Mouse (Mus musculus): ENCODE data around the gene Mbd6. TPM values are rescaled to one million over a fixed set of nuclear protein-coding genes. Genes with fewer than 3 reads are reported as not detected.

The Mbd6 gene
- polyA plus RNA-seq, 1 experiment from 2014 or later = 5.7 TPM

DNA sequence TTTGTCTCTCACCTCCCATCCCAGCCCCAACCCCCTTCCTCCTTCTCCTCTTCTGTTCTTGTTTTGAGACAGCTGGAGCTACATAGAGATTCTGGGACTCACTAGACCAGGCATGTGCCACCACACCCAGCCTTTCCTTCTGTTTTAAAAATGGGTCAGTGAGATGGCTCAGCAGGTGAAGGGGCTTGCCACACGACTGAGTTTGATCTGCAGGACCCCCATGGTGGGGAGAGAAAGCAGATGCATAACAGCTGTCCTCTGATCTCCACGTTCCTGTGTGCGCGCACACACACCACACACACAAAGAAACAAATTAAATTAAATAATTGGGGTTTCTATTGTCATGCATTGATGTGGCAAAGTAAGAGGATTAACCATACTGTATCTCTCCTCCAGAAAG, 23.8 kb downstream of the Mbd6 start:
- WGBS (ENCODE audit: insufficient replicate concordance) = 68% methylated on average over 4 of the region's 4 CpGs

GRCm38 (mm10) chr10:127264336-127264735, 24.5 kb downstream of the Mbd6 start:
- Histone ChIP-seq H3K27me3 (ENCODE audit: control insufficient read depth, insufficient read depth, low read depth, low read length) (peaks cover 28% of the 10 kb centered on the region), H3K9ac (ENCODE audit: low read depth, low read length) (no peak overlapping the region), H3K9me3 (replicated peaks; ENCODE audit: control insufficient read depth, low read length) (no peaks in the 10 kb centered on the region), H3K36me3 (ENCODE audit: control insufficient read depth, insufficient read depth) (peaks cover 3% of the 10 kb centered on the region; the same call in 1 of the 2 replicates), H3K4me2 (ENCODE audit: low read depth, low read length) (no peak overlapping the region), H3K4me1 (ENCODE audit: control insufficient read depth, low read depth, low read length) (peaks cover 21% of the 10 kb centered on the region), H3K27ac (ENCODE audit: low read length) (no peak overlapping the region), H3K4me3 (ENCODE audit: low read depth, low read length) (no peak overlapping the region)
- ATAC-seq (ENCODE audit: low read depth) = no peak
- 69% methylated on average over 8 of the region's 8 CpGs for WGBS (ENCODE audit: insufficient replicate concordance)

More for the DNA sequence above, 23.8 kb downstream of the Mbd6 start:
- no peak overlapping the region for H3K9ac ChIP-seq (ENCODE audit: low read depth, low read length)
- H3K27ac ChIP-seq (ENCODE audit: low read length) = no peak overlapping the region
- no peaks in the 10 kb centered on the region for H3K9me3 ChIP-seq (replicated peaks; ENCODE audit: control insufficient read depth, low read length)
- H3K36me3 ChIP-seq (ENCODE audit: control insufficient read depth, insufficient read depth) = peaks cover 3% of the 10 kb centered on the region; the same call in 1 of the 2 replicates
- peaks cover 28% of the 10 kb centered on the region for H3K27me3 ChIP-seq (ENCODE audit: control insufficient read depth, insufficient read depth, low read depth, low read length)
- no peak for ATAC-seq (ENCODE audit: low read depth)
- H3K4me1 ChIP-seq (ENCODE audit: control insufficient read depth, low read depth, low read length) = peaks cover 23% of the 10 kb centered on the region
- no peak overlapping the region for H3K4me3 ChIP-seq (ENCODE audit: low read depth, low read length)
- no peak overlapping the region for H3K4me2 ChIP-seq (ENCODE audit: low read depth, low read length)

DNA sequence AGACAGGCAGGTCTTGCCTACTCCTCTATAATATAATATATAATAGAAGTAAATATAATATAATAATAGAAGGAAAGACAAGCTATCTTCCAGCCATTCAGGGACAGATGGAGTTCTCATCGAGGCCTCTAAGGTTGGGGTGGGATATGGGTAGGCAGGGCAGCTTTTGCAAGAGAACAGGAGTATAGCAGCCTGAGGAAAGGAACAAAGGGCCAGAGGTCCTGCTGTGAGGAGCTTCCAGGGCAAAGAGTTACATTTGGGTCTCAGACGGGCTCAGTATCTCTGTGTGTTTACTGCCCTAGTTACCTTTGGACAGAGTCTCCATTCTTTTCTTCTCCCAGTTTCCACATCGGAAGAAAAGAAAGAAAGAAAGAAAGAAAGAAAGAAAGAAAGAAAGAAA, 25.2 kb downstream of the Mbd6 start:
- H3K4me3 ChIP-seq (ENCODE audit: low read depth, low read length) = no peak overlapping the region
- H3K4me1 ChIP-seq (ENCODE audit: control insufficient read depth, low read depth, low read length) = peaks cover 20% of the 10 kb centered on the region
- WGBS (ENCODE audit: insufficient replicate concordance) = 56% methylated on average over 3 of the region's 3 CpGs
- H3K27me3 ChIP-seq (ENCODE audit: control insufficient read depth, insufficient read depth, low read depth, low read length) = peaks cover 28% of the 10 kb centered on the region
- H3K36me3 ChIP-seq (ENCODE audit: control insufficient read depth, insufficient read depth) = peaks cover 3% of the 10 kb centered on the region; the same call in 1 of the 2 replicates
- H3K9me3 ChIP-seq (replicated peaks; ENCODE audit: control insufficient read depth, low read length) = no peaks in the 10 kb centered on the region
- ATAC-seq (ENCODE audit: low read depth) = no peak
- H3K27ac ChIP-seq (ENCODE audit: low read length) = no peak overlapping the region
- H3K4me2 ChIP-seq (ENCODE audit: low read depth, low read length) = no peak overlapping the region
- no peak overlapping the region for H3K9ac ChIP-seq (ENCODE audit: low read depth, low read length)

GRCm38 (mm10) chr10:127262548-127263398, 26.0 kb downstream of the Mbd6 start, which contains the start of gene Kif5a:
Gene Kif5a, minus strand, starts transcription at chr10:127263348.
- peaks cover 13% of the 10 kb centered on the region for H3K4me1 ChIP-seq (ENCODE audit: control insufficient read depth, low read depth, low read length)
- H3K9ac ChIP-seq (ENCODE audit: low read depth, low read length) = no peak within 1 kb of the TSS; the same call in none of the 2 replicates
- H3K27me3 ChIP-seq (ENCODE audit: control insufficient read depth, insufficient read depth, low read depth, low read length) = peaks cover 28% of the 10 kb centered on the region
- peak within 1 kb of the TSS; percentile 62 for H3K4me2 ChIP-seq (ENCODE audit: low read depth, low read length)
- WGBS (ENCODE audit: insufficient replicate concordance) = 4% methylated on average over 53 of the region's 53 CpGs
- no peak for ATAC-seq (ENCODE audit: low read depth)
- H3K9me3 ChIP-seq (replicated peaks; ENCODE audit: control insufficient read depth, low read length) = no peaks in the 10 kb centered on the region
- no peaks in the 10 kb centered on the region for H3K36me3 ChIP-seq (ENCODE audit: control insufficient read depth, insufficient read depth)
- peak within 1 kb of the TSS; percentile 45 for H3K4me3 ChIP-seq (ENCODE audit: low read depth, low read length)
- H3K27ac ChIP-seq (ENCODE audit: low read length) = no peak within 1 kb of the TSS

DNA sequence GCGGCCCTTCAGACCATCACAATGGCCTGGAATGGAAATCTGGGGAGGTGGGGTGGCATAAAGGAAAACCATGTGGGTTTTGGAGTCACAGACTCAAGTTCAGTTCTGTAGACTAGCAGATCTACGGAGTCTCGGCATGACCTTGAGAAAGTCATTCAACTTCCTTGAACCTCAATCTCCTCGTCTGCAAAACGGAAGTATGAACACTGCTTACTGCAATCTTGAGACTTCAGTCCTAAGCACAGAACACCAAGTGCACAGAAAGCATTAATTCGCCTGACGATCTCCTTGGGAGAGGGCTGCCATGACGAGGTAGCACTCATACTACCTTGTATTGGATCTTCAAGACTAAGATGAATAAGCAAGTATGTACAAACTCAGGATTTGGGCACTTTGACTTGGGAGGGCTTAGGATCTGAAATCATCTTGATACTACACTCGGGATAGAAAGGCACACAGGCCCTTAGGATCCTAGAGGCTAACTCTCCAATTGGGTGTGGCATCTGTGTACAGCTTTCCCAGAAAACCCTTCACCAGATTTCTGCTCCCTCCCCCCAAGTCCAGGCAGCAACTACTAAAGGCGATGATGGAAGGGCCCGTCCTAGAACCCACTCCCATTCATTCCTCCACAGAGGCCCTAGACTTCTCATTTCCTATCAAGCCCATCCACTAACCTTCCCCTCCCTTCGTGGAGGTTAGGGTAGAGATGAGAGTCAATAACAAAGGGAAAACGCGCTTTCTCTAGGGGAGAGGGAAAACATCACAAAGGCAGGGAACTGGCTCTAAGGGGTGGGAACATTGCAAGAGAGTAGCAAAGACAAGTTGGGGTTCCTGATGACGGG, 26.9 kb downstream of the Mbd6 start:
- no peak overlapping the region for H3K4me2 ChIP-seq (ENCODE audit: low read depth, low read length)
- H3K36me3 ChIP-seq (ENCODE audit: control insufficient read depth, insufficient read depth) = no peaks in the 10 kb centered on the region
- ATAC-seq (ENCODE audit: low read depth) = no peak
- peaks cover 7% of the 10 kb centered on the region for H3K4me1 ChIP-seq (ENCODE audit: control insufficient read depth, low read depth, low read length)
- no peak overlapping the region for H3K27ac ChIP-seq (ENCODE audit: low read length)
- H3K27me3 ChIP-seq (ENCODE audit: control insufficient read depth, insufficient read depth, low read depth, low read length) = peaks cover 28% of the 10 kb centered on the region
- WGBS (ENCODE audit: insufficient replicate concordance) = 58% methylated on average over 15 of the region's 15 CpGs
- no peak overlapping the region for H3K4me3 ChIP-seq (ENCODE audit: low read depth, low read length)
- no peak overlapping the region for H3K9ac ChIP-seq (ENCODE audit: low read depth, low read length)
- H3K9me3 ChIP-seq (replicated peaks; ENCODE audit: control insufficient read depth, low read length) = no peaks in the 10 kb centered on the region

DNA sequence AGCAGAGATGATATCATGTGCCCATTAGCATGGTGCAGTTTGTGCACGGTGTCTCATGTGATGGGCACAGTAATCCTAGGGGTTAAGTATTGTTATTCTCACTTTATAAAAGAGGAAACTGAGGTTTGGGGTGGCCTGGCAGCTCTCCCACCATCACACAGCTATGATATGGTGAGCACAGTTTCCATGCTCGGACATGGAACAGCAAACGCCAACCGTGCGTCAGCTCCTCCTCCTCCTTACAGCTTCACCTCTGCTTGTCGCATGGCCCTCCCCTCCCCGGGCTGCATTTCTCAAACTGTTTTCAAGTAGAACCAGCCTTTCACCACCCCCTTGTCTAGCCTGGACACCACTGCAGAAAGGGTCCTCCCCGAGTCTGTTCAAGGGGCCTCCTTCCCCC, 30.3 kb downstream of the Mbd6 start:
- Histone ChIP-seq H3K9ac (ENCODE audit: low read depth, low read length) (no peak overlapping the region), H3K9me3 (replicated peaks; ENCODE audit: control insufficient read depth, low read length) (no peaks in the 10 kb centered on the region), H3K27ac (ENCODE audit: low read length) (no peak overlapping the region), H3K36me3 (ENCODE audit: control insufficient read depth, insufficient read depth) (no peaks in the 10 kb centered on the region), H3K4me2 (ENCODE audit: low read depth, low read length) (no peak overlapping the region), H3K4me1 (ENCODE audit: control insufficient read depth, low read depth, low read length) (peaks cover 2% of the 10 kb centered on the region; the same call in 1 of the 2 replicates), H3K27me3 (ENCODE audit: control insufficient read depth, insufficient read depth, low read depth, low read length) (peaks cover 29% of the 10 kb centered on the region), H3K4me3 (ENCODE audit: low read depth, low read length) (no peak overlapping the region)
- 53% methylated on average over 8 of the region's 8 CpGs for WGBS (ENCODE audit: insufficient replicate concordance)
- ATAC-seq (ENCODE audit: low read depth) = no peak

DNA sequence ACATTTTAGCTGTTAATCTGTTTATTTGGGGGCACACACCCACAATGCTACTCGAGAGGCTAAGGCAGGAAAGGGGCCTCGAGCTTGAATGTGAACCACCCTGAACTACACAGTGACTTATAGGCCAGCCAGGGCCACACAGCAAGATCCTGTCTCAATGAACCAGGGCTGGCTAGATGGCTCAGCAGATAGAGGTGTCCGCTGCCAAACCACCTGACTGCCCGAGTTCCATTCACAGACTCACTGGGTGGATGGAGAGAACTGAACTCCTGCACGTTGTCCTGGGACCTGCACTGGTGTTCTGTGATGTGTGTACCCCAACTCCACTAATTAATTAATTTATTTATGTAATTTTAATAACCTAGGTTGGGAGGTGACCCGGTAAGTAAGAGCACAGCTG, 31.0 kb downstream of the Mbd6 start:
- H3K4me1 ChIP-seq (ENCODE audit: control insufficient read depth, low read depth, low read length) = no peaks in the 10 kb centered on the region; the same call in 1 of the 2 replicates
- H3K9ac ChIP-seq (ENCODE audit: low read depth, low read length) = no peak overlapping the region
- peaks cover 22% of the 10 kb centered on the region for H3K27me3 ChIP-seq (ENCODE audit: control insufficient read depth, insufficient read depth, low read depth, low read length)
- WGBS (ENCODE audit: insufficient replicate concordance) = 49% methylated on average over 6 of the region's 6 CpGs
- H3K4me2 ChIP-seq (ENCODE audit: low read depth, low read length) = no peak overlapping the region
- H3K9me3 ChIP-seq (replicated peaks; ENCODE audit: control insufficient read depth, low read length) = no peaks in the 10 kb centered on the region
- no peak for ATAC-seq (ENCODE audit: low read depth)
- H3K36me3 ChIP-seq (ENCODE audit: control insufficient read depth, insufficient read depth) = no peaks in the 10 kb centered on the region
- no peak overlapping the region for H3K4me3 ChIP-seq (ENCODE audit: low read depth, low read length)
- no peak overlapping the region for H3K27ac ChIP-seq (ENCODE audit: low read length)

DNA sequence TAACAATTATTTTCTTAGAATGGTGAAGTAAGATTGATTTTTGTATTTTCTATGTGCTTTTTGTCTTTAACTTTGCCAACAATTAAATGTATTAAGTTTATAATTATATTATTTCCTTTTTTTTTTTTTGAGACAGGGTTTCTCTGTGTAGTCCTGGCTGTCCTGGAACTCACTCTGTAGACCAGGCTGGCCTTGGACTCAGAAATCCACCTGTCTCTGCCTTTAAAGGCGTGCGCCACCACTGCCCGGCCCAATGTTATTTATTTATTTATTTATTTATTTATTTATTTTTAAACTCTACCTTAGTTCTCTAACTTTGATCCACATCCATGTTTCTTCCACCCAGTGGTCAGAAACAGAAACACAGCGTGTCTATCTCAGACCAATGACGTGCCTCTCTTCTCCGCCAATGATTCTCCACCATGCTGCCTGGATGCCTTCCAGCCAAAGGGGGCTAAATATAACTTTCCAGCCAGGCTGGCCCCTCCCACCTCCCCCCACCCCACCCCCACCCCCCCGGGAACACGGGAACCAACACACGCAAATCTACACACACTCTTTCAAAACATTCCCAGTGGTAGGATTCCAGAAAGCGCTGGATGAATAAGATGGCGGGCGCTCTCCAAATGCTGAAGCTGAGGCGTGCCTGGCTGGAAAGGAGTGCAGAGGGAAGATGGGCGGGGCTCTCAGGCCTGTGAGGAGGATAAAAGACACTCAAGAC, 33.0 kb downstream of the Mbd6 start:
- Histone ChIP-seq H3K36me3 (ENCODE audit: control insufficient read depth, insufficient read depth) (no peaks in the 10 kb centered on the region), H3K4me3 (ENCODE audit: low read depth, low read length) (no peak overlapping the region), H3K9ac (ENCODE audit: low read depth, low read length) (no peak overlapping the region), H3K9me3 (replicated peaks; ENCODE audit: control insufficient read depth, low read length) (no peaks in the 10 kb centered on the region), H3K4me2 (ENCODE audit: low read depth, low read length) (no peak overlapping the region), H3K27me3 (ENCODE audit: control insufficient read depth, insufficient read depth, low read depth, low read length) (peaks cover 3% of the 10 kb centered on the region), H3K4me1 (ENCODE audit: control insufficient read depth, low read depth, low read length) (no peaks in the 10 kb centered on the region), H3K27ac (ENCODE audit: low read length) (no peak overlapping the region)
- no peak for ATAC-seq (ENCODE audit: low read depth)
- 24% methylated on average over 14 of the region's 14 CpGs for WGBS (ENCODE audit: insufficient replicate concordance)

All from liver, embryonic 16.5 days (tissue).